Mouse (Mus musculus): ENCODE results near the gene Cgrrf1. TPM values are rescaled to one million over a fixed set of nuclear protein-coding genes. Genes with fewer than 3 reads are reported as not detected.

Cgrrf1 gene
- total RNA-seq, 2 experiments from 2014 or later: 11.1 to 15.0 TPM

- no peak for ATAC-seq (replicated peaks; ENCODE audit: low FRiP score, poor library complexity, severe bottlenecking)
Measured at GRCm38 (mm10) chr14:46883871-46884441, 52.0 kb downstream of the Cgrrf1 start.

- no peak for ATAC-seq (replicated peaks; ENCODE audit: low FRiP score, poor library complexity, severe bottlenecking)
Measured at GRCm38 (mm10) chr14:46884701-46885428, 52.9 kb downstream of the Cgrrf1 start.

DNA sequence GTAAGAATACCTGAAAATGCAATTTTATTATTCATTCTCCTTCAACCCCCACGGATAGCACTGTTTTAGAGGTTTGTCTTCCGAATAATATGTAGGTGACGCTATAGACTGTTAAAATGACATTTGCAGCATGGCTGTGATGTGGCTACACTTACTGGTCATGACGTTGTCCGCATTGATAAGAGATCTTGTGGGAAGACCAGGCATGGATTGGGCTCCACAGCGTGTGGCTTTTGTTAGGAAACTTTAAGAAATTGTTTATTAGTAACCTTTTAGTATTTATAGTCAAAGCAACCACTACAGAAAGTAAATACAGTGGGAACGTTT is 53.5 kb downstream of the Cgrrf1 start:
- ATAC-seq (replicated peaks; ENCODE audit: low FRiP score, poor library complexity, severe bottlenecking): no peak

DNA sequence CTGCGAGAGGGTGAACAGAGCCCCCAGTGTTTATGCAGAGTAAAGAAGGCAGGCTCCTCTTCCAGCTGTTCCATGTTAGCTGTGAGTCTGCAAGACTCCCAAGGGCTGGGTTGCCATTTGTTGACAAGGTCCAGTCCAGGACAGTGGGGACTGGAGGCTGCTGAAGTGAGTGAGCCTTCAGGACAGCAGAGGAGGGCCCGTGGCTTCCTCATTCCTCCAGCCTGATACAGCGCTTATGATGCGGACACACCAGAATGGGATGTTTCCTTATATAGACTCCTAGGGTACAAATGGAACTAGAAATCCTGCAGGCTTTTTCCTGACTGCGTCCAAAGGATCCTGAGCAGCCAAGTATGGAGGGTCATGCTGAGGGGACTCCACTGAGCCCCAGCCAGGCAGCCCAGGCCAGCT is 54.0 kb downstream of the Cgrrf1 start:
- ATAC-seq (replicated peaks; ENCODE audit: low FRiP score, poor library complexity, severe bottlenecking): no peak

DNA sequence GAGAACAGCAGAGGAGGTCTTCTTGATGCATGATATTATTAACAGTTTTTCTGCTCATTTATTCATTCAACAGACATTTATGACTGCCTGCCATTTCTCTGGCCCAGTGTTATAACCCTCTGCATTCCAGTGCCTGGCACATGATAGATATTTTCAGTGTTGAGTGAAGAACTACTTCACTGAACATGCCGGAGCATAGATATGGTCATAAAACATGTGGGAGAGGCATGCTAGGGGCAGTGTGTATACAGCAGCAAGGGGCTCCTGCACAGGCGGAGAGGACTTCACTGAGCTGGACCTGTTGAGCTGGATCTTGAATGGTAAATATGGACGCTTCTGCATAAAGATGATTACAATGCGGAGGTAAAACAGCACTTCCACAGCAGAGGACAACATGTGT is 57.2 kb downstream of the Cgrrf1 start:
- no peak for ATAC-seq (replicated peaks; ENCODE audit: low FRiP score, poor library complexity, severe bottlenecking)

- no peak for ATAC-seq (replicated peaks; ENCODE audit: low FRiP score, poor library complexity, severe bottlenecking)
Measured at GRCm38 (mm10) chr14:46893961-46894360, 62.0 kb downstream of the Cgrrf1 start.

GRCm38 (mm10) chr14:46897953-46898352 is 66.0 kb downstream of the Cgrrf1 start:
- ATAC-seq (replicated peaks; ENCODE audit: low FRiP score, poor library complexity, severe bottlenecking): no peak

DNA sequence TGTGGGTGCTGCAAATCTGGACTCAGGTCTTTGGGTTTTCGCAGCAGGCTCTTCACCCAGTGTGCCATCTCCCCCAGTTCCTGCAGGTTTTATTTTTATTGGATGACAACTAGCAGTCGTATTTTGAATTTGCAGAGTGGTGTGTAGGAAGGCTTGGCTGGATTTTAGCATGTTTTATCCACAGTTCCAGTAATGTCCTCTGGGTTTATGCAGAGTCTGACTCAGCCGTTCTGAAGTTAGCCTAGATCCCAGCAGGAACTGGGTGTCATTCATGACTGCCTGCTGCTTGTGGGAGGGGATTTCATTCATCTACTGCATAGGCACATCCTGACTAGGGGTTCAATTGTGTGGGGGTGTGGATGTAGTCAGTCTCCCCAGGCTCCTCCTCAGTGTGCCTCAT is 66.7 kb downstream of the Cgrrf1 start:
- no peak for ATAC-seq (replicated peaks; ENCODE audit: low FRiP score, poor library complexity, severe bottlenecking)

- ATAC-seq (replicated peaks; ENCODE audit: low FRiP score, poor library complexity, severe bottlenecking): no peak
Measured at GRCm38 (mm10) chr14:46902498-46903087, 70.7 kb downstream of the Cgrrf1 start.

Other genes starting within 250 kb of the Cgrrf1 start
- 42.4 and 47.5 TPM in 2 replicates for gene Cdkn3, start 71.6 kb upstream of the Cgrrf1 start, total RNA-seq (2015; ENCODE audit: low replicate concordance)
- gene Cdkn3, start 71.6 kb upstream of the Cgrrf1 start, total RNA-seq (2017; ENCODE audit: low replicate concordance): 45.1 and 57.7 TPM in 2 replicates
- 30.1 and 32.5 TPM in 2 replicates for gene Cnih1, start 43.7 kb upstream of the Cgrrf1 start, total RNA-seq (2015; ENCODE audit: low replicate concordance)
- gene Cnih1, start 43.7 kb upstream of the Cgrrf1 start, total RNA-seq (2017; ENCODE audit: low replicate concordance): 9.3 and 26.3 TPM in 2 replicates
- 20.4 and 31.3 TPM in 2 replicates for gene Gmfb, start 9.9 kb upstream of the Cgrrf1 start, total RNA-seq (2015; ENCODE audit: low replicate concordance)
- 23.1 and 25.0 TPM in 2 replicates for gene Gmfb, start 9.9 kb upstream of the Cgrrf1 start, total RNA-seq (2017; ENCODE audit: low replicate concordance)
- 5.2 and 7.5 TPM in 2 replicates for gene Samd4, start 50.7 kb downstream of the Cgrrf1 start, total RNA-seq (2015; ENCODE audit: low replicate concordance)
- gene Samd4, start 50.7 kb downstream of the Cgrrf1 start, total RNA-seq (2017; ENCODE audit: low replicate concordance): 4.0 and 11.5 TPM in 2 replicates